Mouse (Mus musculus) layer of hippocampus, adult 8-10 months (tissue): ENCODE measurements around the gene Smpd2. TPM values are rescaled to one million over a fixed set of nuclear protein-coding genes. Genes with fewer than 3 reads are reported as not detected.

Experiments used
- DNase-seq, 2 experiments: peaks; one replicate each; pipeline ENCODE4 v3.0.0; 2022; ENCODE audit warnings: low spot score in 2 of 2
- total RNA-seq, 4 experiments: library from RNA; stranded (reverse); gene quantifications; 2 replicates each; pipeline ENCODE4 v1.2.4; 2022

The Smpd2 gene
- 10 to 100 TPM; 15.2 to 20.7 (median 19.1) TPM for total RNA-seq

- peak; percentile 90 to 92 for DNase-seq
Observed at GRCm38 (mm10) chr10:41489708-41490517, at the start of gene Smpd2, which contains the start of gene Ppil6. TSS of gene Smpd2 (minus strand) at chr10:41490369. TSS of gene Ppil6 (plus strand) at chr10:41490439.

GRCm38 (mm10) chr10:41538986-41539385, 48.8 kb upstream of the Smpd2 start:
- DNase-seq = no peak

- DNase-seq = no peak
Observed at GRCm38 (mm10) chr10:41537983-41538330, 47.8 kb upstream of the Smpd2 start.

- DNase-seq = no peak
Observed at GRCm38 (mm10) chr10:41537226-41537982, 47.2 kb upstream of the Smpd2 start.

- DNase-seq = no peak
Observed at GRCm38 (mm10) chr10:41536714-41537113, 46.5 kb upstream of the Smpd2 start.

GRCm38 (mm10) chr10:41535991-41536390, 45.8 kb upstream of the Smpd2 start:
- no peak for DNase-seq

- no peak for DNase-seq
Observed at GRCm38 (mm10) chr10:41529972-41530371, 39.8 kb upstream of the Smpd2 start.

- DNase-seq = no peak
Observed at GRCm38 (mm10) chr10:41525696-41526095, 35.5 kb upstream of the Smpd2 start.

- DNase-seq = no peak
Observed at GRCm38 (mm10) chr10:41523386-41523785, 33.2 kb upstream of the Smpd2 start.

GRCm38 (mm10) chr10:41520410-41520673, 30.2 kb upstream of the Smpd2 start:
- no peak for DNase-seq

GRCm38 (mm10) chr10:41519640-41520409, 29.7 kb upstream of the Smpd2 start:
- peak; percentile 24 to 27 for DNase-seq

- DNase-seq = peak; percentile 86 to 90
Observed at GRCm38 (mm10) chr10:41518981-41519618, 28.9 kb upstream of the Smpd2 start, which contains the start of gene Cd164. TSS of gene Cd164 (plus strand) at chr10:41519414.

GRCm38 (mm10) chr10:41518508-41518980, 28.4 kb upstream of the Smpd2 start:
- DNase-seq = peak; percentile 57 to 62

GRCm38 (mm10) chr10:41514921-41515320, 24.8 kb upstream of the Smpd2 start:
- no peak for DNase-seq

- DNase-seq = no peak
Observed at GRCm38 (mm10) chr10:41514301-41514700, 24.1 kb upstream of the Smpd2 start.

- no peak for DNase-seq
Observed at GRCm38 (mm10) chr10:41509160-41509559, 19.0 kb upstream of the Smpd2 start.

- peak; percentile 57 to 69 for DNase-seq
Observed at GRCm38 (mm10) chr10:41505446-41505845, 15.3 kb upstream of the Smpd2 start.

GRCm38 (mm10) chr10:41504996-41505395, 14.8 kb upstream of the Smpd2 start:
- no peak for DNase-seq

- peak; percentile 25 to 51 for DNase-seq
Observed at GRCm38 (mm10) chr10:41500941-41501340, 10.8 kb upstream of the Smpd2 start.

GRCm38 (mm10) chr10:41491111-41491510, 942 bp upstream of the Smpd2 start:
- DNase-seq = no peak

GRCm38 (mm10) chr10:41490518-41490873, 327 bp upstream of the Smpd2 start:
- no peak for DNase-seq
